Comparison of ENCODE assay signal across 8 mouse cellular contexts in genomic region chr1:169531702-169532535, GRCm38 (mm10). TPM values are rescaled to one million over a fixed set of nuclear protein-coding genes. Genes with fewer than 3 reads are reported as not detected.
A peak's percentile ranks its signal among the peaks of the same experiment; 100 is the strongest.
DNase-seq lines count a peak whose midpoint lies in the region; ATAC-seq and TF ChIP-seq lines count a peak whose summit lies in the region.

No protein-coding gene starts in this region.

- peak; percentile 52 for ATAC-seq in megakaryocyte, adult 5-6 weeks (ENCODE audit: poor library complexity, severe bottlenecking)

- peak overlapping the region; percentile 58 for H3K27ac ChIP-seq in left cerebral cortex, adult 2 months
- H3K27ac ChIP-seq in small intestine, adult 2 months (ENCODE audit: insufficient read depth, low read depth, low read length) = peak overlapping the region; percentile 77

- DNase-seq in urinary bladder, postnatal 14 days (ENCODE audit: low spot score) = peak; percentile 75
- DNase-seq in urinary bladder, adult 2 months (ENCODE audit: low spot score) = no peak
- peak; percentile 45 to 69 for DNase-seq in cerebellum, postnatal 4 days (ENCODE audit: low spot score in 2 of 2)
- DNase-seq in frontal cortex, postnatal 36 days (ENCODE audit: low spot score in 2 of 2) = peak; percentile 62 to 91
- peak; percentile 73 for DNase-seq in induced T-regulatory cell, adult 2 months (ENCODE audit: low read depth)
- peak; percentile 66 to 76 for DNase-seq in left cerebral cortex, adult 2 months (ENCODE audit: extremely low spot score in 1 of 2, low spot score in 2 of 2)

- no peaks in the 10 kb centered on the region for H3K36me3 ChIP-seq in small intestine, adult 2 months (ENCODE audit: control insufficient read depth, insufficient read depth, low read length)

- intact Hi-C loops in left cerebral cortex, adult 2 months (cut with DNase I) = loop anchor here (1.0 to 5.0 kb wide), 5 partner anchors 139 to 605 kb away; partner anchors contain the start of gene Rgs4

- no peaks in the 10 kb centered on the region for H3K4me1 ChIP-seq in small intestine, adult 2 months (ENCODE audit: control insufficient read depth, insufficient read depth, insufficient read length, low read length)

- 6% methylated on average over 11 of the region's 11 CpGs for WGBS in small intestine, adult 2 months

- peak overlapping the region; percentile 50 for H3K4me3 ChIP-seq in left cerebral cortex, adult 2 months
- H3K4me3 ChIP-seq in small intestine, adult 2 months (ENCODE audit: low read depth, low read length) = peak overlapping the region; percentile 19; the same call in 1 of the 2 replicates

- H3K27me3 ChIP-seq in small intestine, adult 2 months (ENCODE audit: control insufficient read depth, insufficient read depth, low read length) = no peaks in the 10 kb centered on the region

- TF ChIP-seq CTCF in left cerebral cortex, adult 2 months (IDR thresholded peaks at IDR 0.05) = peak; percentile 83
- no peak for TF ChIP-seq CTCF in small intestine, adult 2 months (IDR thresholded peaks at IDR 0.05; ENCODE audit: extremely low read depth, insufficient read length, insufficient replicate concordance, low read depth, low read length)

- no peak for TF ChIP-seq POLR2A in small intestine, adult 2 months (IDR thresholded peaks at IDR 0.05; ENCODE audit: low read depth, low read length)

RNA-seq across cellular contexts. Expression of gene Nuf2, which starts 0.7 kb away (rescaled TPM):
- 1.5 TPM in 2 replicates for polyA plus RNA-seq in urinary bladder, adult 2 months (2012; rRNA removed)
- total RNA-seq in left cerebral cortex, adult 2 months (2021) = 1 to 10 TPM; 1.4 to 1.5 TPM
- 80.0 and 82.6 TPM in 2 replicates for total RNA-seq in megakaryocyte, adult 5-6 weeks (2015)
- 143 and 162 TPM in 2 replicates for total RNA-seq in megakaryocyte, adult 5-6 weeks (2017)
- polyA plus RNA-seq in small intestine, adult 2 months (2012; rRNA removed) = 0.13 and 0.35 TPM in 2 replicates

Comparison
In these comparisons a context has a peak if more than half of its experiments do, and no peak if none do; other contexts are left out.
1. RNA of gene Nuf2, which starts 0.7 kb away (total RNA-seq): 80.0 to 162 TPM in megakaryocyte, adult 5-6 weeks; 1.4 to 1.5 TPM in left cerebral cortex, adult 2 months; every median in the first group is over 10 times any median in the second.